Mouse (Mus musculus): ENCODE measurements around the gene Kat6b. TPM values are rescaled to one million over a fixed set of nuclear protein-coding genes. Genes with fewer than 3 reads are reported as not detected.
A peak's percentile ranks its signal among the peaks of the same experiment; 100 is the strongest.

The Kat6b gene
- total RNA-seq (2021) = 100 to 1,000 TPM; 104 to 117 TPM
- long read RNA-seq, experiment 1, full-length matches to known transcripts = 1 of 5 reads
- long read RNA-seq, experiment 1, partial matches to known transcripts = 3 of 5 reads
- long read RNA-seq, experiment 1, other reads (novel, unspliced or antisense) = 1 of 5 reads
- long read RNA-seq, experiment 2, full-length matches to known transcripts = 1 of 5 reads
- long read RNA-seq, experiment 2, partial matches to known transcripts = 0 of 5 reads
- long read RNA-seq, experiment 2, other reads (novel, unspliced or antisense) = 4 of 5 reads

DNA sequence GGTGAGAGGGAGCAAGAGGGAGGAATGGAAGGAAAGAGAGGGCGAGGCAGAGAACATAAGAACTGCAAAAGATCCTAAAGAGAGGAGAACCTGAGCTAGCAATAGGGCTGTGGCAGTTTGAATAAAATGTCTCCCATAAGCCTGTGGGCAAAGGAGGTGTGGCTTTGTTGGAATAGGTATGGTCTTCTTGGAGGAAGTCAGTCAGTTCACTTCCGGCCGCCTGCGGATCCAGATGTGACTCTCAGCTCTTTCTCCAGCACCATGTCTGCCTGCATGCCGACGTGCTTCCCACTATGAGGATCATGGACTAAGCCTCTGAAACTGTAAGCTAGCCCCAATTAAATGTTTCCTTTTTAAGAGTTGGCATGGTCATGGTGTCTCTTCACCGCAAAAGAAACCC lies at the start of gene Kat6b:
Kat6b (plus strand) TSS at position 204 of the 400 bp plus-strand sequence.
- TF ChIP-seq CTCF (conservative IDR thresholded peaks at IDR 0.05) = no peak
- Histone ChIP-seq H3K4me3 (no peak within 1 kb of the TSS), H3K27ac (no peak within 1 kb of the TSS)
- no peak for DNase-seq (ENCODE audit: low spot score in 2 of 2)

GRCm38 (mm10) chr14:21433415-21433814 lies 47.8 kb upstream of the Kat6b start:
- no peak for DNase-seq (ENCODE audit: low spot score in 2 of 2)
- H3K27ac ChIP-seq = no peak overlapping the region
- no peak overlapping the region for H3K4me3 ChIP-seq
- no peak for TF ChIP-seq CTCF (conservative IDR thresholded peaks at IDR 0.05)

GRCm38 (mm10) chr14:21433995-21434394 lies 47.2 kb upstream of the Kat6b start:
- no peak for DNase-seq (ENCODE audit: low spot score in 2 of 2)
- Histone ChIP-seq H3K4me3 (no peak overlapping the region), H3K27ac (peak overlapping the region; percentile 34; the same call in 1 of the 2 replicates)
- TF ChIP-seq CTCF (conservative IDR thresholded peaks at IDR 0.05) = no peak

DNA sequence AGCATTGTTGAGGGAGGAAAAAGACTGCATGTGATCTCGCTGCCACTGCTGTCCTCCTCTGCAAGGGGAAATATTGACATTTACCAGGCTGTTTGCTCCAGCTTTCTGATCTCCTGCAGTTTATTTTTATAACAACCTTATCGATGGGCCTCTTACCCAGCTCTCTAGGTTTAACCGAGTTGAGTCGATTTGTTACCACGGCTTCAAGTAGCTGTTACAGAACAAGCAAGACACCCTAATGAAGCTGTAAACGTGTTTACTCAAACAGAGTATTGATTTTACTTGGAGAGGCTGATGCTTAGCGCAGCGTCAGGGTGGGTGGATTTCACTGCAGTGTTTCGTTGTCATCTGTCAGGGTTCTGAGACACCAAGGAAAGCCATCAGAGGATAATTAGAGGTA lies 46.5 kb upstream of the Kat6b start:
- peak overlapping the region; percentile 34 for H3K27ac ChIP-seq
- no peak for DNase-seq (ENCODE audit: low spot score in 2 of 2)
- H3K4me3 ChIP-seq = no peak overlapping the region
- no peak for TF ChIP-seq CTCF (conservative IDR thresholded peaks at IDR 0.05)

DNA sequence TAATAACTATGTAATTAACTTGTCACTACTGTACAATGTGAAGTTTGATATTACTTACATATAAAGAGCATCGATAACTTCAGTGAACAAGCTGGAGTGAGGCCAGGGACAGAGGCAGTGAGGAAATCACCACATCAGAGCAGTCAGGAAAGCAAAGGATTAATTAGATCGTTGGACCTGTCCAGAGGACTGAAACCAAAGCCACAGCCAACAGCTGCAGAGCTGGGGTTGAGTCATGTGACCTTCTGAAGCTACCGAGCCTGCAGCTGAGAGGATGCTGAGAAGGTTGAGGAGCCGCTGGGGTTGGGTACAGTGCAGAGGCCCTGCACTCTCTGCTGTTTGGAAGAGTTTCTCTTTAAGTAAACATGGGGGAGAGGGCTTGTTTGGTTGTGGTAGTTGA lies 41.4 kb upstream of the Kat6b start:
- no peak overlapping the region for H3K27ac ChIP-seq
- no peak for DNase-seq (ENCODE audit: low spot score in 2 of 2)
- TF ChIP-seq CTCF (conservative IDR thresholded peaks at IDR 0.05) = no peak
- H3K4me3 ChIP-seq = no peak overlapping the region

DNA sequence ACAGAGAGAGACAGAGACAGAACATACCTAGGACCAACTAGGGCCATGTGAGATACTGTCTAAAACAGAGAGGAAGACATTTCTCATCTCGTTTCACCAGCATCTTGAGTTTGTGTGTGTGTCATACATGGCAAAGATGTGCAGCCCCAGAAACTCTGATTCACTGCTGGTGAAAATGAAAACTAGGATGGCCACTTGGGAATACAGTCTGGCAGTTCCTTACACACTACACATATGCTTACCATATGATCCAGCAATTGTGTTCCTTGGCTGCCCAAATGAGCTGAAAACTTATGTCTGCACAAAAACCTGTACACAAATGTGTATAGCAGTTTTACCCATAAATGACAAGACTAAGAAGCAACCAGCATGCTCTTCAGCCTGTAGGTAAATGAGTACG lies 40.7 kb upstream of the Kat6b start:
- TF ChIP-seq CTCF (conservative IDR thresholded peaks at IDR 0.05) = no peak
- Histone ChIP-seq H3K4me3 (no peak overlapping the region), H3K27ac (no peak overlapping the region)
- DNase-seq (ENCODE audit: low spot score in 2 of 2) = no peak

- no peak for TF ChIP-seq CTCF (conservative IDR thresholded peaks at IDR 0.05)
- Histone ChIP-seq H3K27ac (no peak overlapping the region), H3K4me3 (no peak overlapping the region)
- no peak for DNase-seq (ENCODE audit: low spot score in 2 of 2)
These were observed 39.3 kb upstream of the Kat6b start for GRCm38 (mm10) chr14:21441772-21442533.

DNA sequence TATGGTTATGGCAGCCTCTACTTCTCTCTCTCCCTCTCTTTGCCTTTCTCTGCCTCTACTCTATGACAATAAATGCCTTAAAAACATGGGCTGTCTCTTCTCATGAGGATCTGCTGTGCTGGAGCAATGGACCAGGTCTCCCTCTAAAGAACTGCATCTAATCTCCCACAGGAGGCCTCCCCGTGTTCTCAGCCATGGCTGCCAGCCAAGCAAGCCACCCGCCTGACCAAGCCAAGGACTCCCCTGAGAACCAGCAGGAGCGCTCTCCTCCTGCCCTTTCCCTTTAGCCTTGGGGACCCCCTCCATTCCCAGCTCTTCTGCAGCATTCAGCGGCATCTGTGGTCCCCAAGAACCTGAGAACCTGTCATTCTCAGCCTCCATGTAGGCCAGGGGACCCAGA lies 28.7 kb upstream of the Kat6b start:
- no peak overlapping the region for H3K4me3 ChIP-seq
- TF ChIP-seq CTCF (conservative IDR thresholded peaks at IDR 0.05) = no peak
- DNase-seq (ENCODE audit: low spot score in 2 of 2) = no peak
- H3K27ac ChIP-seq = no peak overlapping the region

- no peak for TF ChIP-seq CTCF (conservative IDR thresholded peaks at IDR 0.05)
- no peak overlapping the region for H3K27ac ChIP-seq
- H3K4me3 ChIP-seq = no peak overlapping the region
- DNase-seq (ENCODE audit: low spot score in 2 of 2) = no peak
These were observed 27.3 kb upstream of the Kat6b start for GRCm38 (mm10) chr14:21453896-21454295.

GRCm38 (mm10) chr14:21455654-21456350 lies 25.4 kb upstream of the Kat6b start:
- no peak for DNase-seq (ENCODE audit: low spot score in 2 of 2)
- no peak for TF ChIP-seq CTCF (conservative IDR thresholded peaks at IDR 0.05)
- H3K4me3 ChIP-seq = no peak overlapping the region

GRCm38 (mm10) chr14:21456526-21456925 lies 24.7 kb upstream of the Kat6b start:
- no peak for DNase-seq (ENCODE audit: low spot score in 2 of 2)
- Histone ChIP-seq H3K27ac (no peak overlapping the region), H3K4me3 (no peak overlapping the region)
- TF ChIP-seq CTCF (conservative IDR thresholded peaks at IDR 0.05) = no peak

More at GRCm38 (mm10) chr14:21455654-21456350, 25.4 kb upstream of the Kat6b start:
- H3K27ac ChIP-seq = no peak overlapping the region

DNA sequence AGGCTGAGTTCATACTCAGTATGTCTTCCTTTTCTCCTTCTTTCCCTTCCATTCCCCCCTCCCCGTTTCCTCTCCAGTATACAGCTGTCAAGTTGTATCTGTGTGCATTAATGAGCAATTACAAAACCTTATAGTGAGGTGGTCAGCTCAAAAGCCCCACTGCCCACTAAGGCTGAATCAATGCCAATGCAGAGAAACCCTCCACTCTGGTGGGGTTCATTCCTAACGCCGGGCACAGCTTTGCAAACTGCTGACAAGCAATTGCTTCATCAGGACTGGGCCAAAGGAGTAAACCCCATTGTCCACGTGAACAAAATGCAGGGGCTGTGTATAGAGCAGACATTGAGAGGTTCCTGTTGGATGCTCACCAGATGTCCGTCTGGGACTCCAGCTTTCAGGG lies 23.4 kb upstream of the Kat6b start:
- no peak for DNase-seq (ENCODE audit: low spot score in 2 of 2)
- TF ChIP-seq CTCF (conservative IDR thresholded peaks at IDR 0.05) = no peak
- no peak overlapping the region for H3K4me3 ChIP-seq
- H3K27ac ChIP-seq = no peak overlapping the region

GRCm38 (mm10) chr14:21458696-21459095 lies 22.5 kb upstream of the Kat6b start:
- no peak overlapping the region for H3K27ac ChIP-seq
- no peak for DNase-seq (ENCODE audit: low spot score in 2 of 2)
- TF ChIP-seq CTCF (conservative IDR thresholded peaks at IDR 0.05) = no peak
- H3K4me3 ChIP-seq = no peak overlapping the region

Measured in layer of hippocampus, adult 2 months (tissue).